Mouse (Mus musculus) adrenal gland, adult 18-20 months (tissue): Measurements from ENCODE around the gene Esyt2. TPM values are rescaled to one million over a fixed set of nuclear protein-coding genes. Genes with fewer than 3 reads are reported as not detected.
"Not testable (repeated sequence)": the region's sequence is repeated elsewhere in the genome, so short reads cannot be mapped to it uniquely, and the experiment has no call there.

Experiments used
- DNase-seq, 2 experiments: peaks; one replicate each; pipeline ENCODE4 v3.0.0; 2021 to 2022; ENCODE audit warnings: low spot score in 2 of 2
- long read RNA-seq, 2 experiments: library from polyadenylated mRNA; stranded (forward); transcript quantifications; one replicate each; pipeline ENCODE4 v2.0.0; 2021
- total RNA-seq, 2 experiments: library from RNA; stranded (reverse); gene quantifications; 1 replicate in 1 of 2; 2 replicates in 1 of 2; pipeline ENCODE4 v1.2.3; 2021

Esyt2 gene
- total RNA-seq: 10 to 100 TPM; 50.0 to 54.6 TPM
- long read RNA-seq, experiment 1, full-length matches to known transcripts: 15 of 23 reads
- long read RNA-seq, experiment 1, partial matches to known transcripts: 5 of 23 reads
- long read RNA-seq, experiment 1, other reads (novel, unspliced or antisense): 3 of 23 reads
- long read RNA-seq, experiment 2, full-length matches to known transcripts: 22 of 40 reads
- long read RNA-seq, experiment 2, partial matches to known transcripts: 10 of 40 reads
- long read RNA-seq, experiment 2, other reads (novel, unspliced or antisense): 8 of 40 reads

GRCm38 (mm10) chr12:116280653-116281364 is at the start of gene Esyt2:
TSS of gene Esyt2 (plus strand) at chr12:116281196.
- DNase-seq: peak; percentile 99

GRCm38 (mm10) chr12:116231612-116232011 is 49.4 kb upstream of the Esyt2 start:
- peak; percentile 86 to 88 for DNase-seq

GRCm38 (mm10) chr12:116232061-116232460 is 48.9 kb upstream of the Esyt2 start:
- no peak for DNase-seq

GRCm38 (mm10) chr12:116235356-116235755 is 45.6 kb upstream of the Esyt2 start:
- DNase-seq: no peak

GRCm38 (mm10) chr12:116236658-116237057 is 44.3 kb upstream of the Esyt2 start:
- DNase-seq: no peak

- no peak for DNase-seq
Measured at GRCm38 (mm10) chr12:116238370-116238769, 42.6 kb upstream of the Esyt2 start.

- DNase-seq: no peak
Measured at GRCm38 (mm10) chr12:116238803-116239202, 42.2 kb upstream of the Esyt2 start.

- DNase-seq: no peak
Measured at GRCm38 (mm10) chr12:116244601-116245000, 36.4 kb upstream of the Esyt2 start.

- no peak for DNase-seq
Measured at GRCm38 (mm10) chr12:116254652-116255051, 26.3 kb upstream of the Esyt2 start.

GRCm38 (mm10) chr12:116255636-116256035 is 25.4 kb upstream of the Esyt2 start:
- no peak for DNase-seq

- DNase-seq: no peak
Measured at GRCm38 (mm10) chr12:116258321-116258720, 22.7 kb upstream of the Esyt2 start.

GRCm38 (mm10) chr12:116262555-116263341 is 18.2 kb upstream of the Esyt2 start, which contains the start of gene Wdr60:
TSS of gene Wdr60 (minus strand) at chr12:116263022.
- peak; percentile 88 to 89 for DNase-seq

GRCm38 (mm10) chr12:116264756-116265155 is 16.2 kb upstream of the Esyt2 start:
- DNase-seq: no peak

GRCm38 (mm10) chr12:116265275-116265674 is 15.7 kb upstream of the Esyt2 start:
- no peak for DNase-seq

GRCm38 (mm10) chr12:116269450-116269849 is 11.5 kb upstream of the Esyt2 start:
- DNase-seq: peak in 1 of 2 experiments; percentile 11

GRCm38 (mm10) chr12:116270538-116270937 is 10.5 kb upstream of the Esyt2 start:
- DNase-seq: no peak

- DNase-seq: no peak
Measured at GRCm38 (mm10) chr12:116271071-116271470, 9.9 kb upstream of the Esyt2 start.

- DNase-seq: no peak
Measured at GRCm38 (mm10) chr12:116273733-116274132, 7.3 kb upstream of the Esyt2 start.

- not testable (repeated sequence) for DNase-seq
Measured at GRCm38 (mm10) chr12:116275086-116275485, 5.9 kb upstream of the Esyt2 start, which contains the start of gene Gm11027. TSS of gene Gm11027 (plus strand) at chr12:116275386.

- DNase-seq: no peak
Measured at GRCm38 (mm10) chr12:116275631-116276030, 5.4 kb upstream of the Esyt2 start.

GRCm38 (mm10) chr12:116276961-116277360 is 4.0 kb upstream of the Esyt2 start:
- DNase-seq: no peak

- no peak for DNase-seq
Measured at GRCm38 (mm10) chr12:116278541-116278940, 2.5 kb upstream of the Esyt2 start.
